Mouse (Mus musculus) heart, adult 2 months (tissue): ENCODE data around the gene Dbndd2.

ENCODE experiments used
- CTCF ChIP-seq: fragments of 200-600 bp; IDR thresholded peaks from 2 replicates; pipeline ENCODE4 v1.8.1; 2022; ENCODE audit warnings: antibody characterized with exemption, mild to moderate bottlenecking, moderate library complexity
- EP300 ChIP-seq: fragments of 200-500 bp; IDR thresholded peaks from 2 replicates; pipeline ENCODE4 v1.6.1; 2011; ENCODE audit warnings: low read depth, low read length, control low read depth; ENCODE audit not compliant: insufficient read depth
- POLR2A ChIP-seq: fragments of 200-500 bp; IDR thresholded peaks from 2 replicates; pipeline ENCODE4 v1.6.1; 2011; ENCODE audit warnings: mild to moderate bottlenecking, low read depth, low read length, control low read depth; ENCODE audit not compliant: insufficient read depth

GRCm38 (mm10) chr2:164441731-164442130, 44.2 kb upstream of the Dbndd2 start:
- TF ChIP-seq POLR2A (no peak), CTCF (no peak), EP300 (no peak)
